Mouse (Mus musculus): ENCODE results near the gene Igfals. TPM values are rescaled to one million over a fixed set of nuclear protein-coding genes. Genes with fewer than 3 reads are reported as not detected.

The Igfals gene
- total RNA-seq, 2 experiments from 2014 or later, result not detected

DNA sequence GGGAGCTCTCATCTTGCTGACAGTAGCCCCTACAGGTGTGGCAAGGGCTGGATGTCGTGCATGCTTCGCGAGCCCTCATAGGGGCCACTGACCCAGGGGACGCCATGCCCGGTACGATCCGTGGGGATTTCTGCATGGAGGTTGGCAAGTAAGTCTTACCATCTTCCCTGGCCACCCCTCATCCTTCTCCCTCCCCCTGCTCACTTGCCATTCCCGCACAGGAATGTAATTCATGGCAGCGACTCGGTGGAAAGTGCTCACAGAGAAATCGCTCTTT lies 31.1 kb downstream of the Igfals start:
- TF ChIP-seq CTCF (IDR thresholded peaks at IDR 0.05), result no peak
- no peak for DNase-seq (ENCODE audit: extremely low spot score in 1 of 2, low spot score in 2 of 2)
- intact Hi-C loops (cut with DNase I), result no loop called here
- Histone ChIP-seq H3K27ac (peak overlapping the region; percentile 94), H3K4me3 (peak overlapping the region; percentile 56)

DNA sequence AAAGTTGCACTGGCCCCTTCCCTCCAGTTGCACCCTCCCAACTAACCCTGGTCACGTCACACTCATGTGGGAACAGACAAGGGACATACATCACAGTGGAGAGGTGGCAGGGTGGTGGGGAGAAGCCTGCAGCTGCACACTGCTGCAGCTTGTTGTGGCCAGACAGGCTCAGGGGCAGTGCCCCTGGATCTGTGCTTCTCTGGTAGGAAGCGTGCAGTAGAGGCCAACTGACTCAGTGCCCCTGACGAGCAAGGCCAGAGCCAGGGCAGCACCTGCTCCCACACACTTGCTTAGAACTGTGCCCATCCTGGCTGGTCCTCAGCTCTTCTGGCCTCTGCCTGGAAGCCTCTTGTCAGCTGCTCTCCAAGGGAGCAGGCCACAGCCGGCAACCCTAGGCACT lies 31.8 kb downstream of the Igfals start:
- intact Hi-C loops (cut with DNase I), result no loop called here
- no peak for TF ChIP-seq CTCF (IDR thresholded peaks at IDR 0.05)
- peak overlapping the region; percentile 57 for H3K27ac ChIP-seq
- peak overlapping the region; percentile 56 for H3K4me3 ChIP-seq
- DNase-seq (ENCODE audit: extremely low spot score in 1 of 2, low spot score in 2 of 2), result no peak

- no peak for TF ChIP-seq CTCF (IDR thresholded peaks at IDR 0.05)
- intact Hi-C loops (cut with DNase I), result no loop called here
- H3K27ac ChIP-seq, result peak overlapping the region; percentile 57
- H3K4me3 ChIP-seq, result no peak overlapping the region
- DNase-seq (ENCODE audit: extremely low spot score in 1 of 2, low spot score in 2 of 2), result no peak
Measured at GRCm38 (mm10) chr17:24898041-24898854, 32.5 kb downstream of the Igfals start.

DNA sequence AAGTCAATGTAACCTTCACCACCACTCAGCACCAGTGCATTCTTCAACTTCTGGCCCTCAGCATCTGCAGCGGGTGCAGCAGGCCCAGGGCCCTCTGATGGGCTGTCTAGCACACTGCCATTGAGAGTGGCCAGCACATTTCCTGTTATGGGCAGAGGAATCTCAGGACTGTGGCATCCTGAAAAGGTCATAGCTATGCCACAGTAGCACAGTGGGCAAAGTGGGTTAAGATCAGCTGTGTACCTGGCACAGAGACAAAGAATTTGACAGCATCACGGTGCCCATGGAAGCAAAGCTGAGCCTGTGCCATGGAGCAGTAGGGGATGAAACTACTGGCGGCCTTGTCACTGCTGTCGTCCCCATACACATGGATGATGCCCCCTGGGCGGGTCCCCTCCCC lies 33.4 kb downstream of the Igfals start:
- Histone ChIP-seq H3K4me3 (no peak overlapping the region), H3K27ac (peak overlapping the region; percentile 24; the same call in 1 of the 2 replicates)
- no peak for DNase-seq (ENCODE audit: extremely low spot score in 1 of 2, low spot score in 2 of 2)
- no peak for TF ChIP-seq CTCF (IDR thresholded peaks at IDR 0.05)
- intact Hi-C loops (cut with DNase I), result no loop called here

DNA sequence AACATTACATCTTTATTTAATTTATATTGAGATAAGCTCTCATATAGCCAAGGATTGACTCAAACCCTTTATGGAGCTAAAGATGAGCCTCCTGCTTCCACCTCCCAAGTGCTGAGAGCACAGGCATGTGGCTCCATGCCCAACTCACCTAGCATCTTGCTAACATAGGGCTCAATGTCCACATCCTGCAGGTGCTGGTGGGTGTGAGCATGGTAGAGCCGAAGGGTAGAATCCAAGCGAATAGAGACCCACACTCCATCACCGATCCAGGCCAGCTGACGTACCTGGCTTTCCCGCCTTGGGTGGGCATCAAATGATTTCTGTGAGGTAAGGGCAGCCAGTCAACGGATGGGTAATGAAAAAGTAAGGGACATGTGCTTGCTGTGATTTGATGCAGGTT lies 34.2 kb downstream of the Igfals start:
- H3K4me3 ChIP-seq, result no peak overlapping the region
- TF ChIP-seq CTCF (IDR thresholded peaks at IDR 0.05), result no peak
- H3K27ac ChIP-seq, result peak overlapping the region; percentile 3; the same call in 1 of the 2 replicates
- intact Hi-C loops (cut with DNase I), result no loop called here
- DNase-seq (ENCODE audit: extremely low spot score in 1 of 2, low spot score in 2 of 2), result no peak

- intact Hi-C loops (cut with DNase I), result no loop called here
- Histone ChIP-seq H3K27ac (no peak overlapping the region), H3K4me3 (no peak overlapping the region)
- DNase-seq (ENCODE audit: extremely low spot score in 1 of 2, low spot score in 2 of 2), result no peak
- no peak for TF ChIP-seq CTCF (IDR thresholded peaks at IDR 0.05)
Measured at GRCm38 (mm10) chr17:24902124-24902523, 36.3 kb downstream of the Igfals start.

GRCm38 (mm10) chr17:24902671-24903474 lies 37.1 kb downstream of the Igfals start:
- H3K27ac ChIP-seq, result peak overlapping the region; percentile 40; the same call in 1 of the 2 replicates
- H3K4me3 ChIP-seq, result no peak overlapping the region
- intact Hi-C loops (cut with DNase I), result no loop called here
- no peak for DNase-seq (ENCODE audit: extremely low spot score in 1 of 2, low spot score in 2 of 2)
- peak; percentile 51 for TF ChIP-seq CTCF (IDR thresholded peaks at IDR 0.05)

DNA sequence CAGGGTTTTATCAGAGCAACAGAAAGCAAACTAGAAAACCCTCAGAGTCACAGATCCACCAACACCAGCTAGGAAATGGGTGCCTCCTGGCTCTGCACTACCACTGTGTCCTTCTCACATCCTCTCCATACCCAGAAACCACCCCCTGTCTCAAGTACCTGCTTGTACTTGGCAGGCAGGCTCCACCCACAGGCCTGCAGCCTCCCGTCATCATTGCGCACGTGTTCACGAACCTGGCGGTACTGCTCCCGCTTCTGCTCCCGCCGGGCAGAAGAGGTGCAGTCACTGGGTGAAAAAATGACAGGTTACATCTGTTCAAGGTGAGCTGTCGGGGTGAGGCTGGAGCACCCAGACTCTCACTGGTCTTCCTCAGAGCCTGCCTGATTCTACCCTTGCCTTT lies 38.0 kb downstream of the Igfals start:
- no peak overlapping the region for H3K4me3 ChIP-seq
- intact Hi-C loops (cut with DNase I), result no loop called here
- peak overlapping the region; percentile 44; the same call in 1 of the 2 replicates for H3K27ac ChIP-seq
- DNase-seq (ENCODE audit: extremely low spot score in 1 of 2, low spot score in 2 of 2), result no peak
- no peak for TF ChIP-seq CTCF (IDR thresholded peaks at IDR 0.05)

DNA sequence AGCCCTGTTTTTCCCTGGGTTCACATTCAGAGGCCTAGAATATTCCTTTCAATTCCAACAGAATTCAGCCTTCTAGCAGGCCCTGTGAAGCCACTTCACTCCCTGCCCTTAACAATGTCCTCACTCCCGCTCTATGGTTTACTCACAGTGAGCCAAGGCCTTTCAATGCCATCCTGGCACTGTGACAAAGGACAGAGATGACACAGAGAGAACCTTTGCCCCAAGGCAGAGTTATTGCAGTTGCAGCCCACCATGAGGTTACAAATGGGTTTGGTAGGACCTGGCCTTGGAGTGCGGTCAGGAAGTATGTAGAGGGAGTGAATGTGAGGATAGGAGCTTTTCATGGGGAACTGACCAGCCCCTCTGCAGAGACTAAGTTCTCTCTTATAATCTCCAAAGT lies 41.8 kb downstream of the Igfals start:
- intact Hi-C loops (cut with DNase I), result no loop called here
- no peak for TF ChIP-seq CTCF (IDR thresholded peaks at IDR 0.05)
- H3K27ac ChIP-seq, result no peak overlapping the region
- DNase-seq (ENCODE audit: extremely low spot score in 1 of 2, low spot score in 2 of 2), result no peak
- H3K4me3 ChIP-seq, result no peak overlapping the region

GRCm38 (mm10) chr17:24913984-24914383 lies 48.2 kb downstream of the Igfals start:
- no peak for TF ChIP-seq CTCF (IDR thresholded peaks at IDR 0.05)

DNA sequence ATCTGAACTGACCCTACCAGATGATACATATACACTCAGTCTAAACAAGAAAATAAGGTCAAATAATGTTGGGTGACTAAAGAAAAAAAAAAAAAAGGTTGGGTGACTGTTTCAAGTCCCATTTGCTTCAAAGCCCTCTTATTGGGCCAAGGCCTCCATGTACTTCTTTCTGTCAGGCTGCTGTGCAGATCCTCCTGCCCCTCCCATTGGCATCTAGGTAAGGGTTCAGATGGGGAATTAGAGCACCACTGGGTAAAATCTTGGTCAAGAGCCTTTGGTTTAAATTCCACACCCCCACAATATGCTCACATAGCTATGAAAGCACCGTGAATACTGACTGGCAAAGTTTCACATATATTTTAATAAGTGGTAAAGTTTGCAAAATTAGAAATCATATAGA lies 57.4 kb downstream of the Igfals start:
- no peak for DNase-seq (ENCODE audit: extremely low spot score in 1 of 2, low spot score in 2 of 2)
- intact Hi-C loops (cut with DNase I), result no loop called here
- TF ChIP-seq CTCF (IDR thresholded peaks at IDR 0.05), result no peak
- H3K27ac ChIP-seq, result no peak overlapping the region
- no peak overlapping the region for H3K4me3 ChIP-seq

More at GRCm38 (mm10) chr17:24913984-24914383, 48.2 kb downstream of the Igfals start:
- Histone ChIP-seq H3K4me3 (no peak overlapping the region), H3K27ac (no peak overlapping the region)
- no peak for DNase-seq (ENCODE audit: extremely low spot score in 1 of 2, low spot score in 2 of 2)
- intact Hi-C loops (cut with DNase I), result no loop called here

GRCm38 (mm10) chr17:24929506-24929905 lies 63.7 kb downstream of the Igfals start:
- intact Hi-C loops (cut with DNase I), result no loop called here
- Histone ChIP-seq H3K4me3 (no peak overlapping the region), H3K27ac (no peak overlapping the region)
- TF ChIP-seq CTCF (IDR thresholded peaks at IDR 0.05), result no peak
- no peak for DNase-seq (ENCODE audit: extremely low spot score in 1 of 2, low spot score in 2 of 2)

Other genes with a start within 250 kb of the Igfals start
- 100 to 1,000 TPM; 140 to 159 TPM for gene Tsc2, start 233.4 kb upstream of the Igfals start, total RNA-seq (2021)
- gene Nthl1, start 233.3 kb upstream of the Igfals start, total RNA-seq (2021), result 1 to 10 TPM; 5.5 to 5.7 TPM
- 10 to 100 TPM; 50.2 to 51.0 TPM for gene Slc9a3r2, start 215.7 kb upstream of the Igfals start, total RNA-seq (2021)
- 1 to 10 TPM in 1 of 2 experiments, under 1 TPM in 1; 0.58 to 1.4 TPM for gene Npw, start 207.5 kb upstream of the Igfals start, total RNA-seq (2021)
- gene Zfp598, start 196.3 kb upstream of the Igfals start, total RNA-seq (2021), result 10 to 100 TPM; 41.6 to 49.0 TPM
- gene Syngr3, start 176.0 kb upstream of the Igfals start, total RNA-seq (2021), result 100 to 1,000 TPM; 177 to 188 TPM
- 10 to 100 TPM; 20.0 to 23.2 TPM for gene Gfer, start 169.8 kb upstream of the Igfals start, total RNA-seq (2021)
- 1 to 10 TPM; 3.2 to 3.9 TPM for gene Noxo1, start 169.8 kb upstream of the Igfals start, total RNA-seq (2021)
- 10 to 100 TPM; 24.7 to 26.4 TPM for gene Tbl3, start 158.3 kb upstream of the Igfals start, total RNA-seq (2021)
- 1 to 10 TPM in 1 of 2 experiments, not detected in 1; 1.1 TPM for gene Rnf151, start 147.9 kb upstream of the Igfals start, total RNA-seq (2021)
- 100 to 1,000 TPM; 284 to 288 TPM for gene Rps2, start 147.9 kb upstream of the Igfals start, total RNA-seq (2021)
- 100 to 1,000 TPM; 208 to 222 TPM for gene Ndufb10, start 141.5 kb upstream of the Igfals start, total RNA-seq (2021)
- gene Rpl3l, start 138.2 kb upstream of the Igfals start, total RNA-seq (2021), result under 1 TPM; 0.34 to 0.68 TPM
- gene Msrb1, start 129.4 kb upstream of the Igfals start, total RNA-seq (2021), result 10 to 100 TPM; 31.8 to 34.7 TPM
- under 1 TPM; 0.28 to 0.29 TPM for gene Hs3st6, start 113.0 kb upstream of the Igfals start, total RNA-seq (2021)
- not detected for gene Meiob, start 61.7 kb upstream of the Igfals start, total RNA-seq (2021)
- 100 to 1,000 TPM; 129 to 141 TPM for gene Hagh, start 25.9 kb upstream of the Igfals start, total RNA-seq (2021)
- gene Fahd1, start 15.6 kb upstream of the Igfals start, total RNA-seq (2021), result 10 to 100 TPM; 17.4 to 20.4 TPM
- 10 to 100 TPM; 30.7 to 32.4 TPM for gene Nubp2, start 20.4 kb downstream of the Igfals start, total RNA-seq (2021)
- gene Spsb3, start 20.6 kb downstream of the Igfals start, total RNA-seq (2021), result 10 to 100 TPM; 58.6 to 63.3 TPM
- gene Eme2, start 29.1 kb downstream of the Igfals start, total RNA-seq (2021), result 10 to 100 TPM; 54.8 to 55.2 TPM
- gene Mrps34, start 29.1 kb downstream of the Igfals start, total RNA-seq (2021), result 10 to 100 TPM; 67.6 to 72.1 TPM
- 10 to 100 TPM; 46.5 to 51.2 TPM for gene Nme3, start 30.5 kb downstream of the Igfals start, total RNA-seq (2021)
- gene Mapk8ip3, start 71.0 kb downstream of the Igfals start, total RNA-seq (2021), result 100 to 1,000 TPM; 390 to 407 TPM
- 1 to 10 TPM; 5.3 to 6.9 TPM for gene Jpt2, start 94.7 kb downstream of the Igfals start, total RNA-seq (2021)
- gene Cramp1l, start 149.8 kb downstream of the Igfals start, total RNA-seq (2021), result 10 to 100 TPM; 31.9 to 33.9 TPM
- 10 to 100 TPM; 17.9 to 21.0 TPM for gene Ift140, start 150.1 kb downstream of the Igfals start, total RNA-seq (2021)
- gene Tmem204, start 217.6 kb downstream of the Igfals start, total RNA-seq (2021), result 10 to 100 TPM in 1 of 2 experiments, 1 to 10 TPM in 1; 9.5 to 11.1 TPM
- 10 to 100 TPM; 25.8 to 30.7 TPM for gene Telo2, start 250.0 kb downstream of the Igfals start, total RNA-seq (2021)